Mouse (Mus musculus) spleen, adult 2 months (tissue): ENCODE measurements around the gene Bap1.

Source experiments
- CTCF ChIP-seq: fragments of 200-500 bp; IDR thresholded peaks from 2 replicates; pipeline ENCODE4 v1.5.1; 2011; ENCODE audit warnings: mild to moderate bottlenecking, inconsistent platforms; ENCODE audit not compliant: insufficient read depth, insufficient read length, insufficient replicate concordance; ENCODE audit errors: extremely low read depth
- POLR2A ChIP-seq: fragments of 200-500 bp; IDR thresholded peaks from 2 replicates; pipeline ENCODE4 v1.6.1; 2011; ENCODE audit warnings: low read depth, low read length, inconsistent platforms

DNA sequence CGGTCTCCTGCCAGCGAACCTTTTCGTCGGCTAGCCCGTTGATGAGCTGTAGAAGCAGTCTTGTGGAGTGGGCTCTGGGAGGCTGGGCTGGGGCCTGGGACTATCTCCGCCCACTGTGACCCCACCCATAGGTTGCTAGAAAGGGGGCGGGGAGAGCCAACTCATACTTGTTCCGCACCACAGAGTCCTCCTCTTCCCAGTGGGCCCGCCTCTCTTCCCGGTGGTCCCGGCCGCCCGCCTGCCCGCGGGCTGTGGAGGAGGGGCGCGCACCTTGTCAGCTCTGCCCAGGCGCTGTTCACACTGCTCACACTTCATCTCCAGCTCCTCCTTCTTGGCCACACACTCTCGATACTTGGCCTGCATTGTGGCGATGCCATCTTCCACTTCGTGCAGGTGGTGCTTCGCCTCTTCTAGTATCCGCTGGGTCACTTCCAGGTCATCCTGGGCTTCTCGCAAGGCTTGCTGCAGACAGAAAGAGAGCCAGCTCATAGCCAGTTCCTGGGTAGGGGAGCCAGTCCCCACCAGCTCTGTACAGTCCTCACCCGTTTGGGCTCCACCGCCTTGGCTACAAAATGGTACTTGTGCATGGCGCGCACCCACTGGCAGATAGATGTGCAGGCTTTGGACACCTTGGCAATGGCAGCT lies 18.3 kb downstream of the Bap1 start:
- TF ChIP-seq POLR2A (no peak), CTCF (no peak)
